Mouse (Mus musculus): Measurements from ENCODE around the gene Rap1b. TPM values are rescaled to one million over a fixed set of nuclear protein-coding genes. Genes with fewer than 3 reads are reported as not detected.

Rap1b gene
- 656 TPM for polyA plus RNA-seq (2017; shearing (Covaris generic))

DNA sequence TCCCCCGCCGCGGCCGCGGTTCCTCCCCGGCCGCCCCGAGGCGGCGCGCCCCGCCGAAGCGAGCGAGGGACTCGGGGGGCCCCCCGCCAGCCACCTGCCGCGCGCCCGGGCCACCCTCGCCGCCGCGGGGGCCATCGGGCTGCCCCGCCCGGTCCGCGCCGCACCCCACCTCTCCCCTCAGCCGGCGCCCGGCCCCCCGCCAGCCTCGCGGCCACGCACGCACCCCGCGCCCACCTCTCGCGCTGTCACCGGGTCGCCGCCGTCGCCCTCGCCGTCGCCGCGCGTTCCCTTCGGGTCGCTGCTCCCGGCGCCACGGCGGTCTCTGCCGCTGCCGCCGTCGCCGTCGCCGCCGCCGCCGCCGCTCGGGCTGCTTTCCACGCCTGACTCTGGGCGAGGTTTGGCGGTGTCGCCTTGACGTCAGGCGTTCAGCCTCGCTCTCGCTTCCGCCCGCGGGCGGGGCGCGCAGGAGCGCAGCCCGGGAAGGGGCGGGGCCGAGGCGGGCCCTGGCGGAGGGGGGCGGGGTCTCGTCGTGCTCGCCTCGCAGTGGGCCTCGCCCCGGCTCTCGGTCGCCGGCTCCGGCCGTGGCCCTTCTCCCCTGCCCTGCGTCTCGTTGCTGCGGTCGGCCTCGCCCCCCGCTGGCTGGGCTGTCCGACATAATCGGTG, at the start of gene Rap1b:
TSS of gene Rap1b (minus strand) at position 439 of the 663 bp plus-strand sequence.

DNA sequence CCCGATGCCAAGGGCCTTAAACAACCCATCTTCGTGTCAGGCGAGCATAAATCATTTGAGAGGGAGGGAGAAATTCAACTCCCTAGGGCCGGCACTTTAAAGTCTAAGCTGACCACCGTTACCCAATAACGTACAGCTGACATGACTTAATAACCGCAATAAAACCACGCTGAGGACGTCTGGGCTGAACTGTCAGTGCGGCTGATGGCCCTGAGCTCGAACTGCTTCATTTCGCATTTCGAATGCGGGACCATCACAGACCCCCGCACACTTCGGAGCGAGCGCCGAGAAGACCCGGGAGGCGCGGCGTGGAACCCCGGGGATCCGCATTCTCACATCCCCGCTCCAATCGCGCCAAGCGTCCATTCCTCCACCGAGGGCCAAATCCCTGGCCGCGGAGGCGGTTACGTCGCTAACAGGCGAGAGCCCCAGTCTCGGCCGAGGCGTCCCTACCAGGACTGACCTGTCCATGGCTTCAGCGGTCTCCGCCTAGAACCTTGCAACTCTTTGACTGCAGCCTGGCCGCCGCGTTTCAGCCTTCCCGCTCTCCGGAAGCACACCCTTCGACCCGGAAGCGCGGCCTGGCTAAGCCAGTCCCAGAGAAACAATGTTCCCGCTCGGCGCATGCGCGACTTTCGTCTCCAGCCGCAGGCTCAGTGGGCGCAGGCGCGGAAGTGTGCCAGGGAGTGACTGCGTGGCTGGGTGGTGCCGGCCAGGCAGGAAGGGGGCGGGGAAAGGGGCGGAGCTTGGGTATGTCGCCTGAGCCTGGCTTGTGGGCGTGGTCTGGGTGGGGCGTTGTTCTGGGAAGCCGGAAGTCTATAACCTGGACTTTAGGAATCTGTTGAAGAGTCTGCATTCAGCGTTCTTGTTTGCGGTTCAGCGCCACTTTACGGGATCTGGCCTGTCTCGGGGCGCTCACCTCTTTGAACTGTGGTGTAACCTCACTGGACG, 53.4 kb downstream of the Rap1b start, which contains the start of gene Nup107:
TSS of gene Nup107 (minus strand) at position 565 of the 951 bp plus-strand sequence.

Other genes with a start within 250 kb of the Rap1b start
- 135 TPM for gene Cpm, start 216.5 kb downstream of the Rap1b start, polyA plus RNA-seq (2017; shearing (Covaris generic))
- 113 TPM for gene Mdm2, start 135.3 kb downstream of the Rap1b start, polyA plus RNA-seq (2017; shearing (Covaris generic))
- gene Slc35e3, start 99.7 kb downstream of the Rap1b start, polyA plus RNA-seq (2017; shearing (Covaris generic)): 5.4 TPM
- gene Nup107, start 53.3 kb downstream of the Rap1b start, polyA plus RNA-seq (2017; shearing (Covaris generic)): 31.8 TPM

All from effector memory CD4-positive, alpha-beta T cell, adult 7 months (primary cell).